Mouse (Mus musculus) cerebellum, adult 9-10 months (tissue): ENCODE measurements at regions not wholly inside any gene's neighbourhood (a gene's known extent, or its start where the extent isn't known, plus 50 kb on each side); places are given as distances from the start of the nearest gene placed in this dataset.
"Not testable (repeated sequence)": the region's sequence is repeated elsewhere in the genome, so short reads cannot be mapped to it uniquely, and the experiment has no call there.

Source experiments
- DNase-seq: peaks from one replicate; pipeline ENCODE4 v3.0.0; 2022

GRCm38 (mm10) chr7:116681268-116681667 is 177.1 kb downstream of the Nucb2 start:
- no peak for DNase-seq

DNA sequence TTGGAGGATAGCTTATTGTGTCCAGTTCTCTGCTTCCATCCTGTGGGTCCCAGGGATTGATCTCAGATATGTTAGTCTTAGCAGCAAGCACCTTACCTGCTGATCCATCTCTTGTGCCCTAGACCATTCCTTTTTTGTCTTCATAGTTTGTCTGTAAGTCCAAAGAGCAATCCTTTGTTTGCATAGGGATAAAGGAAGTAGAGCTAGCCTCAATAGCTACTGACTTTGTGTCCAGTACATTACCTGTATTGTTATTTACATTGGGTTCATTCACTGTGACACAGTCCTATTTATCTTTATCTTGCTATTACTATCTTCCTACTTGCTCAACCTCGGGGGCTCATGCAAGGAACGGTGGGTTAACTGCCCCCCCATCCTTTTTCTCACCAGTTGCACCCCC is 196.2 kb downstream of the Nucb2 start:
- no peak for DNase-seq

DNA sequence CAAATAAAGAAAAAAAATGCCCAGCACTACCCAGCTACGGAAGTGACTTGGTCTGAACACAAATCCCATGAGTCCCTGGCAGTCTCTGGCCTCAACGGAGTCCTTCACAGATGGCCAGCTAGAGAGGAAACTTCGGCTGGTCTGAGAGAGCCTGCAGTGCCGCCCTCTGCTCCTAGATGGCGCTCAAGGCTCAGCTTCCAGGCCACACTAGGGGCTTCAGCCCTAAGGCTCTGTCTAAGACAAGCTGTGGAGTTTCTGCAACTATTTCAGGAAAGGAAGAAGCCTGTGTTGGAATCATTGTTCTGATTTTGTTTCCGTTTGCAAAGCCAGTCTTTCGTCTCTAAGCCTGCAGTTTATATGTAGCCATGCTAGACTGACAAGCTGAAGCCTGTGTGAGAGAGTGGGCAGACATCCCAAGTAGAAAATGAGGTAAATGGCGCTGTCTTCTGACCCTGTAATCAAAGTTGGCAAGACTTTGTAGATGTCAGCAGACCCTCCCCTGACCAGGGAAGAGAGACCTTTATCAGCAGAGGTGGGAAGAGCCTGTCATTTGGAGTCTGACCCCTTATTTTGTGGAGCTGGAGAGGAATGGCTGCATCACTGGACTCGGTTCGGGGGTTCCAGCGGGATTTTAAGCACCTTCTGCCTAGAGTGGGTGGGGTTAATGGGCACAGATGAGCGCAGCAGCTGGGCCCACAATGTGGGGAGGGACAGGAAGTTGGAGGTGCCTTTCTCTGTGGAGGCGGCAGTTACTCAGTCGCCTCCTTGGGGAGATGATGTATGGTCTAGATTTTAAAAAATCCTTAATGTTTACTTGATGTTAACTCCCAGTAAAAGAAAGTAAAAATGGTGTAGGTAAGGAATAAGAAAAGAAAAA is 197.5 kb downstream of the Nucb2 start:
- peak; percentile 4 for DNase-seq

- no peak for DNase-seq
These were observed 198.4 kb downstream of the Nucb2 start for GRCm38 (mm10) chr7:116702596-116702995.

DNA sequence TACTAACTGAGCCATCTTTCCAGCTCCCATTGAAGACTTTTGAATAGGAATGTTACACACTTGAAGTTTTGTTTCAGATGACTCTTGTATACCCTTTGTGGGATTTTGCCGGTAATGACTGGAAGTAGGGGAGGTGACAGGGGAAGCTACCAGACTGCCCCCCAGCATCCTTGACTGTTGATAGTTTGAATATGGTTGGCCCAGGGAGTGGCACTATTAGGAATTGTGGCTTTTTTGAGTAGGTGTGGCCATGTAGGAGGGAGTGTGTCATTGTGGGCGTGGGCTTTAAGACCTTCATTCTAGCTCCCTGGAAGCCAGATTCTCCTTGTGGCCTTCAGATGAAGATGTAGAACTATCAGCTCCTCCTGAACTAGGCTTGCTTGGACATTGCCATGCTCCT is 207.4 kb downstream of the Nucb2 start:
- DNase-seq = no peak

DNA sequence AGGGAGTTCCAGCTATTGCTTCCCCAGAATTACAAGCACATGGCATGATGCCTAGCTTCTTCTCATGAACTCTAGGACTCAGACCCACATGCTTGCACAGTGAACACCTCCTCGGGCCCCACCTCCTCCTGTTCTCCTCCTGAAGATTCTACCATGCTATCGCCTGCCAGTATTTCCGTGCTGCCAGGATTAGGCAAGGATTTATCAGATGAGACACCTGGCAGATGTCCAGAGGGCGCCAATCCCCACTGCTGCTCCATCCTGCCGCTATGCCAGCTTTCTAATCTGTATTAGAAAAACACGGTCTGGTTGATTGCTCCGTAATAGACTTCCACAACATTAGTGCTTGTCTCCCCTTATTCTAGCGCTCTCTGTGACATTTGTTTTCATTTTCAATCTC is 209.0 kb downstream of the Nucb2 start:
- no peak for DNase-seq

DNA sequence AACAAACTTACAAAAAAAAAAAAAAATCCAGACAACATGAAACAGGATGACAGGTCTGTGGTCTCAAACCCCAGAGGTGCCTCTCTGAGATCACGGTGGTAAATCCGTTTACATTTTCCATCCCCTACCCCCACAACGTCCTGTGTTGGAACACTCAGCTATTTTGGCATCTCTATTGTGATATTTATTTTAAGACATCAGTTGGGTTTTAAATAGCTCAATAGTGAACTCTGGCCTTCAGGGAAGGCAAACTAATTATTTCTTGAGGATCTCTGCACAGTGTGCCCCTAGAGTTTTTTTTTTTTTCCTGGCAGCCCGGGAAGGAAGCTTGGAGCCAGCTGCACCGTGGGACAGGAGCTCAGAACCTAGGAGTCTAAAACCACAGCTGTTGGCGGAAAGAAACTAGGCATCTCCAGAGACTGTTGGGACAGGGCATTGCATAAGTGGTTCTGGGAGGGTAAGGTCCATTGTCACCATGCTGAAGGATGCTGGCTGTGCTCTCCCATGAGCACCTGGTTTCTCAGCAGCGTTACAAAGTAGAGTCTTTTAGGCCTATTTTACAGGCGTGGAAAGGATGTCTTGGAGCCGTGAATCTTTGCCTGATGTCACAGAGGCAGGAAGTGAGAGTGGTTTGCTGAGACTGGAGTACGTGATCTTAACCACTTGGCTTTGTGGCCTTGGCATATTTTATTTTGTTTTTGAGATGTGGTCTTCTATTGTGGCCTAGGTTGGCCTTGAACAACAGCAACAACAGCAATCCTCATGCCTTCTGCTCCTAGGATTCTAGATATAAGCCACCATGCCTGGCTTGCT is 211.3 kb downstream of the Nucb2 start:
- DNase-seq = no peak

DNA sequence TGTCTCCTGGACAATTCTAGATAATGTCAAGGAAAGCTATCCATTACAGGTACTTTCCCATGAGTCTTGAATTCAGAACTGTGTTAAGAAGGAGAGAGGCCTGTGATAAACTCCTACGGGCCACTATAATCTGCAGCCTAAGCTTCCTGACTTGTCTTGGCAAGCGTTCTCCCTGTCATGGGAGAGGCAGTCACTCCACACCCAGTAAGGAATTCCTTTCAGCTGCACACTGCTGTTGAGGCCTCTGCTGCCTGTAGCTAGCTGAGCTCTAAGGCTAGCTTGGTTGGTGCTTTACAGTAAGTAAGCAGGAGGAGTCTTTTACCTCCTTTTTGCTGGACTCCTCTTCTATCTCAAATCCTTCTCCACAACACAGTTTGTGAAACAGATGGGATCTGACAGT is 224.2 kb downstream of the Nucb2 start:
- DNase-seq = no peak

GRCm38 (mm10) chr7:116729795-116730194 is 225.6 kb downstream of the Nucb2 start:
- no peak for DNase-seq

- DNase-seq = no peak
These were observed 231.5 kb downstream of the Nucb2 start for GRCm38 (mm10) chr7:116735676-116736075.

DNA sequence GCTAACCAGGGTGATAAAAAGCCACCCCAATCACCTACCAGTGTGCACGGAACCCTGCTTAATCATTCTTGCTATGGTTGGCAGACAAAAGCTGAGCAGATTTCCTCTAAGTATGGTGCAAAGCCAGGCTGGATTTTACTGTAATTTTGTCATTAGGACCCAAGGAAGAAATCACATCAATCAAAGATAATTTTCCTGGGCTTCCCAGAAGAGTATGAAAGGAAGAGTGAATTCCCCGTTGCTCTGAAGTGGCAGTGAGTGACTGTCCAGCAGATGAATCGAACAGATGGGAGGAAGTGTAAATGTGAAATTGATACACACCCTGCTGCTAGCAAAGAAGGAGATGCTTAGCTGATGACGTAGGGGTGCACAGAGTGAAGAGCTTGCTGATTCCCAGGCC is 232.2 kb downstream of the Nucb2 start:
- DNase-seq = no peak

GRCm38 (mm10) chr7:116738009-116738408 is 233.8 kb downstream of the Nucb2 start:
- no peak for DNase-seq

GRCm38 (mm10) chr7:116754556-116754955 is 250.4 kb downstream of the Nucb2 start:
- no peak for DNase-seq

- not testable (repeated sequence) for DNase-seq
These were observed 288.0 kb downstream of the Nucb2 start for GRCm38 (mm10) chr7:116792181-116792580.

DNA sequence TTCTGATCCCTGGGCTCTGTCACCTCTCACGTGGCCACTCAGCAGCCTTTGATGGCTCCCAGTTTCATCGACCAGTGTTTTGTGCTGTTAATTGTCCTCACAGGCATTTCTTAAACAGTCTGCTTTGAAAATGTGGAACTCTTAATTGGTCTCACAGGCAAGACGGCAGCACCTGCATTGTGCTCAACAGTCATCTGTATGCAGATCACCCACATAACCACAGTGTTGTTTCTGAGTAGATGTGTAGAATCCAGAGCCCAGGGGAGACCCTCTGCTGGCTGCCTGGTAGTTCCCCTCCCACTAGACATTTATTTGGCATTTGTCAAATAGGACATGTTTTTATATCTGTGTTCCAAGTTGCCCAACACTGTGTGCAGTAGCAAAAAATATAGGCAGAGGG is 304.3 kb downstream of the Nucb2 start:
- no peak for DNase-seq

DNA sequence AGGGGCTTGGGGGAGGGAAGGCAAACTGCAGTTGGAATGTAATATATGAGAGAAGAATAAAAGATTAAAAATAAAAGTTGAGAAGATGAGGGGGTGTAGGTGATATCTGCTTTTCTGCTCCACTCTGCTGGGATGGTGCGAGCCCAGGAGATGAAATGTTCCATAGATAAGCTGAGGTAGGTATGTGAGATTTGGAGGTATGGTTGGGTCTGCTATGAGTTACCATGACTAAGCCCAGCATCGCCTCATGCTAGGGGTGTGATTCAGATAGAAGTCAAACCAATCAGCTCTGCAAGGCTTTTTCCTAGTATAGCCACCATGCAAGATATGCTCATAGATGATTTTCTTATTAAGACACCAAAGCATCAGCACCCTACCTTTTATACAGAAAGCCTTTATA is 312.3 kb downstream of the Nucb2 start:
- no peak for DNase-seq

- no peak for DNase-seq
These were observed 313.8 kb downstream of the Nucb2 start for GRCm38 (mm10) chr7:116817991-116818390.

GRCm38 (mm10) chr7:116820613-116821012 is 316.4 kb downstream of the Nucb2 start:
- DNase-seq = no peak

- DNase-seq = no peak
These were observed 338.7 kb downstream of the Nucb2 start for GRCm38 (mm10) chr7:116842894-116843293.

GRCm38 (mm10) chr7:116847846-116848730 is 343.9 kb downstream of the Nucb2 start:
- DNase-seq = no peak

GRCm38 (mm10) chr7:116853351-116853750 is 349.2 kb downstream of the Nucb2 start:
- DNase-seq = no peak

GRCm38 (mm10) chr7:116857141-116857540 is 353.0 kb downstream of the Nucb2 start:
- DNase-seq = no peak

DNA sequence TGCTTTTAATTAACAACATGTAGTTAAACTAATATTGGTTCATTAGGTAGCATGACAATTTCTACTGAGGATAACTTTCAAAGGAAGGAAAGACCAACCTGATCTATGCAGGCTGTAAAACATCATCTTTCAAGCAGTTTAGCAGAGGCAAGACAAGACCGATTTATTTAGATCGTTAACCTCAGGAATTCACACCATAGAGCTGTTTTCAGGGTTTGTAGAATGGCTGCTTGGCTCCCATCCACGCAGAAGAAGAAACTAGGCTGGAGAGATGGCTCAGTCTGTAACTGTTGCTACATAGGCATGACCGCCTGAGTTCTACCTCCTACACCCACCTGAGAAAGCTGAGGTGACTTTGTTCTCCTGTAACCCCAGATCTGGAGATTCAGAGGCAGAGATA is 353.6 kb downstream of the Nucb2 start:
- DNase-seq = no peak
